Mouse (Mus musculus): ENCODE results near the gene Aldh2. TPM values are rescaled to one million over a fixed set of nuclear protein-coding genes. Genes with fewer than 3 reads are reported as not detected.
A peak's percentile ranks its signal among the peaks of the same experiment; 100 is the strongest.
"Not testable (repeated sequence)": the region's sequence is repeated elsewhere in the genome, so short reads cannot be mapped to it uniquely, and the experiment has no call there.

Gene Aldh2
- total RNA-seq, 2 experiments from 2014 or later, result 154 to 157 TPM

DNA sequence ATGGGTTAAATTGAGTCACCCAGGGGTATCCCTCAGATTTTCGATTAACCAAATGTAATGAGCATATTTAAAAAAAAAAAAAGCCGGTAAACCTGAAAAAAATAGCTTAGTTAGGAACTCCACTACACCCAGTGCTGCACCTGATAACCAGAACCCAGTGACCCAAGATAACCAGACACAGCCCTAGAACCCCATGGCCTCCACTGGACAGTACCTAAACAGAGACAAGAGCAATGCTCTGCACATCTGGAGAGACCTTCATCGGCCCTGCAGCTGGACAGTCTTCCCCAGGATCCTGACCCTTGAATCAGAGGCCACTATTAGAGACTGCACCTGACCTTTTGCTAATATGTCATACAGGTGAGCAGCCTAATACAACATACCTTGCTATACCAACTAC, 46.5 kb downstream of the Aldh2 start:
- no peak for DNase-seq

DNA sequence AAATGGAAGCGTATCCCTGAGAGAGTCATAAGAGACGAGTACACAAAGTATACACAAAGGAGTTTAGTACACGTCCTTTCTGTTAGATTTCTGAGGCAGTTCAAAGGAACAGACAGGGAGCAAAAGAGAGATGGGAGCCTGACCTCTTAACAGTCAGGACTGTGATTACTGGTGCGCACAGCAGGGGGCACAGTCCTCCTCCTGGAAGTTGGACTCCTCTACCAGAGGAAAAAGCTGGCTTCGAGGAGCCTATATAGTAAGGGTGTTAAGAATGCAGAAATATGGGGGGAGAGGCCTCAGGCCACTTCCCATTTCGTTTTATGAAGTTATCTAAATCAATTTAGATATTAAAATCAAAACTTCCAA, 47.1 kb downstream of the Aldh2 start:
- DNase-seq, result no peak

DNA sequence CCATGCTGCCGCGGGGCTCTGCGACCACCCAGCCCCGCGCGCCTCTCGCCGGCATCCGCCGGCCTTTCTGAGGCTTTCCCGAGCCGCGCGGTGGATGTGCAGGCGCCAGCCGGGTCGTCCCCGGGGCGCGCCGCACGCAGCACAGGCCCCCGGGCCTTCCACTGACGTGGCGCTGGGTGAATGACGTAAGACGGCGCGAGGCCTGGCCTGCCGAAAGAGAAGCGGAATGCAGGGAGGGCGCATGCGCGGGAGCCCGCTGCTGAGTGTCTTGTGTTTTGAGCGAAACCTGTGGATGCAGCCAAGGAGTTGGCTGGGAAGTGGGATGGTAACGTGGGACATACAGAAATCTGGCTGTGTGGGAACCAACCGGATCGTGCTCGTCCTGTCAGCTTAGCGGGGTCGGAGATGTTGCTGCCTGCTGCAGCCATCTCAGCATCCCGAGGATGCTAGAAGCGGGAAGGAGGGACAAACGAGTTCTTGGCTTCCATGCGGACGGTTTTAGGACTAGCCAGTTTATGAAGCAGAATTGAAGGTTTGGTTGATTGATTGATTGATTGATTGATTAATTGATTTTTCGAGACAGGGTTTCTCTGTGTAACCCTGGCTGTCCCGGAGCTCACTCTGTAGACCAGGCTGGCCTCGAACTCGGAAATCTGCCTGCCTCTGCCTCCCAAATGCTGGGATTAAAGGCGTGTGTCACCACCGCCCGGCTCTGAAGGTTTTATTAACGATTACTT, 47.7 kb downstream of the Aldh2 start, which contains the start of gene Mapkapk5:
Gene Mapkapk5, minus strand, starts transcription at position 113 of the 737 bp plus-strand sequence.
- DNase-seq, result peak; percentile 94

DNA sequence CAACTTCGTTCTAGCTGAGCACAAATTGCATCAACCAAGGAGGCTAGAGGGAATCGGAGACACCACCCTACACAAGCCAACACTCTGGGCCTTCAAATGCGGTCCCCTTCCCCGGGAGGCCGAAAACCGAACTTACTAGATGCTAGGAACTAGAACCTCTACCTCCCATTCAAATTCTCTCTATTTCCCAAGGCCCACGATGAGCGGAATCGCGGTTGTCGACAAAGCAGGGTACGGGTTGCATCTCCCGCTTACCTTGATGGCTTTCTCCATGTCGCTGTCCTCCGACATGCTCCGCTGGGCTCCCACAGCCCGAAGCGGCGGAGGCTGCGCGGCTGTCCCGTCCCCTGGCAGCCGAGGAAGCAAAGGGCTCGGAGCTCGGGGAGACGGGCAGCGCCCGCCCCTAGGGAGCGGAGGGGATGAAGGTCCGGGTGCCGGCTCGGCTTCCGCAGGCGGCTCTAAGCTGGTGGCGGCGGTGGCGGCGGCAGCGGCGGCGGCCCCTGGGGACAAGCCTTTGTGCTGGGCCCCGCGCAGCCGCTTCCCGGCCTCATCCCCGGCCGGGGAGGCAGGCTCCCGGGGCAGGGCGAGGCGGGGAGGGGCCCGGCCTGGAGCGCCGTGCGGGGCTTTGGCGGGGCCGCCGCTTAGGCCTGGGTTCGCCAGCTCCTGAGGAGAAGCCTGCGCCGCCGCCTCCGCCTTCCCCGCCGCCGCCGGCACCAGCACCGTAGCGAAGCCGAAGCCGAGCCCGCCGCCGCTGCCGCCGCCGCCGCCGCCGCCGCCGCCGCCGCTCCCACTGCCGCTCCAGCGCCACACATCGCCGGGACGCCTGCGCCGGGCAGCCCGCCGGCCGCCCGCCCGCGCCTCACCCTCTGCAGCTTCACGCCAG, 48.5 kb downstream of the Aldh2 start, which contains the start of the genes Adam1a and Gm42878:
Gene Adam1a, minus strand, starts transcription at position 573 of the 883 bp plus-strand sequence.
Gene Gm42878, minus strand, starts transcription at position 573 of the 883 bp plus-strand sequence.
- no peak for DNase-seq

DNA sequence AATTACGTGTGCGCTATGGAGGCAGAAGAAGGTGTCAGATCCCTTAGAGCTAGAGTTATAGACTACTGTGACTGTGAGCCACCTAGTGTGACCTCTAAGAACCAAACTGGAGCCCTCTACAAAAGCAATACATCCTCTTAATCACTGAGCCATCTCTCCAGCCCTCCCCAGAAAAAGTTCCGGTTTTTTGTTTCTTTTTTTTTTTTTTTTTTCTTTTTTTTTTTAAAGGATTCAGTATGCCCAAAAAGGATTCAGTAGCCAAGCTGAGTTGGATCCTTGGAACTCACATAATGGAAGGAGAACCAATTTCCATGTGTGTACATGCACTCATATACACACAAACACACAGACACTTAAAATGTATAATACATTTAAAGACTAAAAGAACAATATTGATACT, 50.3 kb downstream of the Aldh2 start:
- DNase-seq, result no peak

DNA sequence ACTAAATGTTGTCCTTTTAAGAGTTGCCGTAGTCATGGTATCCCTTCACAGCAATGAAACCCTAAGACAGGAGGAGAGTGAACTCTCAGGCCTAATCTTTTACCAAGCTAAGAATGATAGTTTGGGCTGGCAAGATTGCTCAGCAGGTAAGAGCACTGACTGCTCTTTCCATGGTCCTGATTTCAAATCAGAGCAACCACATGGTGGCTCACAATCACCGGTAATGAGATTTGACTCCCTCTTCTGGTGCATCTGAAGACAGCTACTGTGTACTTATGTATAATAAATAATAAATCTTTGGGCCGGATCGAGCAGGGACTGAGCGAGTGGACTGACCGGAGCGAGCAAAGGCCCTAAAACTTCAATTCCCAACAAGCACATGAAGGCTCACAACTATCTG, 52.4 kb downstream of the Aldh2 start:
- no peak for DNase-seq

DNA sequence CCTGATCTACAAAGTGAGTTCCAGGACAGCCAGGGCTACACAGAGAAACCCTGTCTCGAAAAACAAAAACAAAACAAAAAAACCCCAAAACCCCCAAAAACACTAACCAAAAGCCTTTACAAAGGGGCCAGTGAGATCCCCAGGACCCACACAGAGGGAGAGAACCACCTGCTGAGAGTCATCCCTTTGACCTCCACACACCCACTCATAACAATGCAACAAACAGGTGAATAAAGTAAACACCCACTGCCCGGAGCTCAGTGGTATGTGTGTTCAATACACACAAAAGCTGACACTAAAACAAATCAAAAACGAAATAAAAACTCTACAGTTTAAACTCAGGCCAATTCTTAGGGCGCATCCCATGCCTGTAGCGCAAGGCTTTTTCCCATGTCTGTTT, 53.6 kb downstream of the Aldh2 start:
- DNase-seq, result no peak

DNA sequence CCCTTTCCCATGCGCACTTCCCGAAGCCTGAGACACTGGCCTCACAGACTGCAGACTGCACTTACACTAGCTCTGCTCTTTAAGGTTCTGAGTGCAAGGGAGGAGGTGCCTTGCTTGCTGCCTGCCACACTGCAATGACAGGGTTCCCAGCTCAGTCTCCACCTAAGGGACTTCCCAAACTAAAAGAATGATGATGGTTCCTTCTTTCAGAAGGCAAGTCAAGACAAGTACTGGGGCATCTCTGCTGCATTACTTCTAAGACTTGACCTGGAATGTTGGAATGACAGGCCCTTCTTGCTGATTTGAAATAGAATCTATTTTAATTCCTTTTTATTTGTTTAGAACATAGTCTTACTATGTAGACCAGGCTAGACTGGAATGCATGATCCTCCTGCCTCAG, 56.0 kb downstream of the Aldh2 start:
- DNase-seq, result no peak

DNA sequence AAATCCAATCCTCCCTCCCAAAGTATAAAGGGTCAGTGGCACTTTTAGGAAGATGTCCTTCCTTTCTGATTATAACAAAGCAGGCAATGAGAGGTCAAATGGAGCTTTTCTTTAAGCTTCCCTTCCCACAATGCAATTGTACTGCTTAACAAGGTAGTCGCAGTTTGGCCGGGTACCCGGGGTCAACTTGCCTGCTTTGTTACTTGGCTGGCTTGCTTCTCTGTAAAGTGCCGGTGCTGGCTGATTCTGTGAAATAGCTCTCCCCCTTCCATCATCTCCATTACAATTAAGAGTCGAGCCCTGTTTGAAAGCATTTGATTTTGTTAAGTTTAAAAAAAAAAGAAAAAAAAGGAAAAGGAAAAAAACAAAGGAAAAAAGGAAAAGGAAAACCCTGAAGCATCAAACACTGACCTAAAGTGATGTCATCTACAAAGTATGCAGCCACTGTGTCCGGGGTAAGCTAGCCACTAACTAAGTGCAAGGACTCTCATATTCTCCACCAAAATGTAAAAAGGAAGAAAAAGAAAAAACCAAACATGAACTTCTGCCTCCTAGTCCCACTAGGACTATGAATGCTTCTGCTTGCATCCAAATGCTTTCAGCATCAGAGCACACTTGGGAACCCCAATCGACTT, 56.6 kb downstream of the Aldh2 start:
- no peak for DNase-seq

DNA sequence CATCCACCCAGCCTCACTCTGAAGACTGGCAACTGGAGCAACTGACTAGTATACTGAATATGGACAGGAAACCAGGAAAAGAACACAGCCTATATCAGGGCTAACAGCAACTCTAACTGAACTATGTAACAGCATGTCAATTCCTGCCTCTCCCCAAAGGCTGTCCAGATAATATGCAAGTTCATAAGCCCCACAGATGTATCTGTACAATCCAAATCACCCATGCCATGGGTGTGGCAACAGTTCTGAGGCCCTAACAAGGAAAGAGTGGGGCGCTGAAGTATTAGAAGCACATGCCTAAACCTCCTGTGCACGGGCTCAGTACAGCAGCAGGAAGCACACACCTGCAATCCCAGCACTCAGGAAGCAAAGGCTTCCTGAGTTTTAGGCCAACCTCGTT, 58.5 kb downstream of the Aldh2 start:
- DNase-seq, result no peak

DNA sequence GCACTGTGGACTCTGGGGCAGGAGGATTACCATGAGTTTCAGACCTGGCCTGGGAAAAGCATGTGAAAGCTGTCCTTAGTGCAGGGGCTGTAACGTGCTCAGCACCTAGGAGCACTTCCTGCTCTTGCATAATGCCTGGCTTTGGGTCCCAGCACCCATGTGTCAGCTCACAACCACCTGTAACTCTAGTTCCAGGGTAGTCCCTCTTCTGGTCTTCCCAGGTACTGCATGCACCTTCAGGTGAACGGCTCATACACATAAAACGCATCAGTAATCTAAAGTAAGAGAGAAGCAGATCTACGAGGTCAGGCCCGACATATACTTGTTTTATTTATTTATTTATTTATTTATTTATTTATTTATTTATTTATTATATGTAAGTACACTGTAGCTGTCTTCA, 59.1 kb downstream of the Aldh2 start:
- DNase-seq, result no peak

DNA sequence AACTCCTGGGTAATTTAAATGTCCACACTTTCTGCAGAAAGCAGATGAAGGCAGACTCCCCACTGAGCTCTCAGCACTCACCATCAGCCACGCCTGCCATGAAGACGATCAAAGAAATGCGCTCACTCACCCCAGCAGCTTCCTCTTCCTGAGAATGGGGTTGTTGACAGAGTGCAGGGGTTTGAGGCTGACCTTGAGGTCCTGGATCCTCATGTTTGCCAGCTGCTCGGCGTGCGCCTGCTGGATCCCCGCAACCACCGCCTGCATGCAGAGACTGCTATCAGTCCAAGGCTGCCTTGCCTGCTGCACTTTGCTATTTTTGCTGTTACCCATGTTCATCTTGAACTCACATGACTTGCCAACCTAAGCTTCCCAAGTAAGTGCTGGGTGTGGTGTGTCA, 66.7 kb downstream of the Aldh2 start:
- DNase-seq, result no peak

DNA sequence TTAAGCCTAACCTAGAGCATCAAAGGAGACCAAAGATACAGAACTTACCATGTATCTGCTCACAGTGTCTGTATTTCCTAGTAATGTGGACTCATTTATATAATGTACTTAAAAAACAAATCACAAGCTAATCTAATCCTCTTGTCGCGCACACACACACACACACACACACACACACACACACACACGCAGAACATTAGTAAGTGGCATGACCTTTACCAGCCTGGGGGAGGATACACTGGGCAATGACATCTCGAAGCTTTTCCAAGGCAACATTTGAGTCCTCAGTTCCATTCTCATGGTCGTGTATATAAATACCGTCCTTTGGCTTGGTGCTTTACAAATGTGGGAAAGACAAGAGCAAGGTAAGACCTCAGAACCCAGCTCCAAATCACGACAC, 67.1 kb downstream of the Aldh2 start:
- no peak for DNase-seq

DNA sequence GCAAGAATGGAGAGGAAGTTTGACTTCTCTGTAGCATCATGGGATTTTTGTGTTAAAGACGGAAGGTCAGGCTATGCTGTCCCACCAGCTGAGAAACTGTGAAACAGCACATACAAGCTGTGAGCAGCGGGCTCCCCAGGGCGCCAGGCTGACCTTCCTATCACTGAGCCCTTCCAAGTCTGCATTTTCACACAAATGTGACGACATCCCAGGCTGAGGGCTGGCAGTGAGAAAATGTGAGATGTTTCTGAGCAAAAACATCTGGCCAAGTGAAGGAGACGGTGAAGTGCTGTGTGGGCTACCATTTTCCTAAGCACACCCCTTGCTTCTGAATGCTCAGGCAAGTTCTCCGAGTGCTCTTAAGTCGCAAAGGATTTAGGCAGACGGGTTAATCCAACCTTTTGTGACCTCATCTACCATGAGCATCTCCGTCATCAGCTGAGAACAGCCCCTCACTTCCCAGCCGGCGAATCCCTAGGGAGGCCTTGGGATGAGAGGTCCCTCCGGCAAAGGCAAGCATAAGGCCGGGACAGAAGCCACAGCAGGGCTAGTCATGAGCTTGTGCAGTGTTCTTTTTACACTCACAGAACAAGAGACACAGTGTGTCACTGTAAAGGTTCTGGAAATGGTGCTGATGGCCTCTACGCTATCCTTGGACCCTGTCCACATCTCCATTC, 67.7 kb downstream of the Aldh2 start:
- DNase-seq, result no peak

DNA sequence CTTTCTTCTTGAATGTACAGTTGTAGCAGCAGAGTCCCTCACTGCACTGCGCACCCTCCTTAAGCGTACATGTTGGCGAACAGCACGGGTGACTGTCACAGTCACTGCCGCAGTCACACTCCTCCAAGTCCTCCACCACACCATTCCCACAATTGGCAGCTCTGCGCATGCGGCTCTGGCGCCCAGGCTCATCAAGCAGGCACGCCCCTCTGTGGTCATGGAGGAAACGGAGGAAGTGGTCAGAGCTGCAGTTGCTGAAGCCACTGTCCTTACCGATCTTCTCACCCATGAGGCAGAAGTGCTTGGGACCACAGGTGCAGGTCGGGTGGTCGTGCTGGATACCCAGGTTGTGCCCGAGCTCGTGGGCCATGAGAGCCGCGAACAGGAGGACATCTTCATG, 73.9 kb downstream of the Aldh2 start:
- DNase-seq, result not testable (repeated sequence)

DNA sequence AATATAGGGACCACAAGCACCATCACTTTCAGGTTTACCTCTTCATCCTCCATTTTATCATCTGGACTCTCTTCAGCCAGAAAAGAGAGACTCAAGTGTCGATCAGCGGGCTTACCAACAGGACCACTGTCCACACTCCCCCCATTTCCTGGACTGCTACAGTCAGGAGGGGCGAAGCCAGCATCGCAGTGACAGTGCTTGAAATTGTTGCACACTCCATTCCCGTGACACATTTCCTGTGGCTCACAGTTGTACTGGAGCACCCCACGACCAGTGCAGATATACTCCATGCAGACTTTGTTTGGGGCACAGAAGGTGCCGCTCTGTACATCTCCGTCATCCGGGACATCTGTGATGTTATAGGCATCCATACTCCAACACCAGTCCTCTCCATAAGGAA, 74.6 kb downstream of the Aldh2 start:
- DNase-seq, result no peak

Other genes with a start within 250 kb of the Aldh2 start
- gene Trafd1, start 208.2 kb downstream of the Aldh2 start, total RNA-seq (2021), result 10 to 100 TPM; 29.2 to 33.2 TPM
- 10 to 100 TPM; 23.2 to 23.8 TPM for gene Naa25, start 195.9 kb downstream of the Aldh2 start, total RNA-seq (2021)
- gene Tmem116, start 141.9 kb downstream of the Aldh2 start, total RNA-seq (2021), result 1 to 10 TPM; 4.6 to 5.0 TPM
- gene Erp29, start 141.3 kb downstream of the Aldh2 start, total RNA-seq (2021), result 10 to 100 TPM; 37.0 to 41.9 TPM
- not detected for gene Adam1b, start 90.4 kb downstream of the Aldh2 start, total RNA-seq (2021)
- 1 to 10 TPM; 1.9 to 2.0 TPM for gene Adam1a, start 48.3 kb downstream of the Aldh2 start, total RNA-seq (2021)
- not detected for gene Gm42878, start 48.3 kb downstream of the Aldh2 start, total RNA-seq (2021)
- gene Mapkapk5, start 47.9 kb downstream of the Aldh2 start, total RNA-seq (2021), result 10 to 100 TPM; 76.7 to 79.9 TPM
- 10 to 100 TPM; 22.2 to 22.3 TPM for gene Acad12, start 25.1 kb upstream of the Aldh2 start, total RNA-seq (2021)
- 1 to 10 TPM; 7.3 to 9.3 TPM for gene Acad10, start 66.7 kb upstream of the Aldh2 start, total RNA-seq (2021)
- gene Brap, start 66.7 kb upstream of the Aldh2 start, total RNA-seq (2021), result 10 to 100 TPM; 27.3 to 30.2 TPM
- gene Atxn2, start 117.5 kb upstream of the Aldh2 start, total RNA-seq (2021), result 10 to 100 TPM; 94.1 to 97.6 TPM
- 10 to 100 TPM; 12.1 to 14.9 TPM for gene Sh2b3, start 243.8 kb upstream of the Aldh2 start, total RNA-seq (2021)